Mouse (Mus musculus): ENCODE measurements around the gene Parva. TPM values are rescaled to one million over a fixed set of nuclear protein-coding genes. Genes with fewer than 3 reads are reported as not detected.

Gene Parva
- polyA plus RNA-seq, 1 experiment from 2014 or later, result 11.0 TPM

DNA sequence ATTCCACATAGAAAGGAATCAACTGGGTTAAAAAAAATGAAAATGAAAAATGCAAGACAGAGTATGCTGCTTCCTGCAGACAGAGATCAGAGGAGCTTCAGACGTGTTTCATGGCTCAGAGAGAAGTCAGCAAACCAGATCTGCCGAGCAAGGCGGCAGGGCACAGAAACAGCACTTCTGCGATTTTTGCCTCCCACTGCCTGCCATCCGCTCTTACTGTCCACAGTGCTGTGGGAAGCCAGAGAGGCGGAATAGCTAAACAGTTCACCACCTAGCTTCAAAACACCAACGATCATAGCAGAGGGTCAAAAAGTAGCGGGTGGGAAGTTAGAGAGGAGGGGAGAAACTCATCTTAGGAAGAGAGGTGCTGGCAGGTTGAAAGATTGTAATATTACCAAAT is 84.0 kb downstream of the Parva start:
- DNase-seq (ENCODE audit: low spot score), result no peak

- no peak for DNase-seq (ENCODE audit: low spot score)
Measured at GRCm38 (mm10) chr7:112512257-112512656, 85.0 kb downstream of the Parva start.

- no peak for DNase-seq (ENCODE audit: low spot score)
Measured at GRCm38 (mm10) chr7:112512895-112513294, 85.6 kb downstream of the Parva start.

DNA sequence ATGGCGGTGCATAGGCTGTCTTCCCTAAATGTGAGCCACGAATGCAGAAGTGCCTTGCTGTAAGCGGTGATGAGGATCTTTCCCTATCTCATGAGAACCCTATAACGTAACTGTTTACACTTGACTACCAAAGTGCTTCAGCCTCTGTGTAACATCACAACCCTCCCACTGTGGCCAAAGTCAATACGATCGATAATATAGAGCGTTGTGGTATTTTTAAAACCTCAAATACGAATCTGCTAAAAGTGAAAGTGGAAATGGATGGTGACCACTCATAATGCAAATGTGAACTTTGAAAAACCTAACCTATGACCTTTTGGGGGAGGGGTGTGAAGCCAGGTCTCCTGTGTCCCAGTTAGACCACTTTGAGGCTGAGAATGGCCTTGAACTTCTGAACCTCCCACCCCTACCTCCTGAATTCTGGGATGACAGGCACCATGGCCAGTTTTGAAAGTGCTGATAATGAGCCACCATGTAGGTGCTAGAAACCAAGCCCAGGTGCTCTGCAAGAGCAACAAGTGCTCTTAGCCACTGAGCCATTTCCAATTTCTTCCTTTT is 87.4 kb downstream of the Parva start:
- no peak for DNase-seq (ENCODE audit: low spot score)

DNA sequence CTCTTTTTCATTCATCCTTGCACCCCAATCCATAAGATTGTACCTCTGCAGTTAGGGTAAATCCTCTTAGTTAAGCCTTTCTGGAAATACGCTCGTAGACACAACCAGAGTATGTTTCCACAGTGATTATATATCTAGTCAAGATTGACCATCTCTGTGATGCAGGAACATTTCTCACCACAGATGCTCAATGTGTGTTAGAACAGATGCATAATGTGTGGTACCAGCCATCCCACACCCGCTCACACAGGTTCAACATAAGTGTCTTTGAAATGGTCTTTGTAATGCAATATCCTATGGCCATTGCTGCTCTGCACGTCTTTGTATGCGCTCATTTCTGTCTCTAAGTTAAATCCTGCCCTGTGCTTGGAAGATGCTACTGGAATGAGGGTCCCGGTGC is 98.2 kb downstream of the Parva start:
- no peak for DNase-seq (ENCODE audit: low spot score)

- DNase-seq (ENCODE audit: low spot score), result no peak
Measured at GRCm38 (mm10) chr7:112526226-112526625, 98.9 kb downstream of the Parva start.

DNA sequence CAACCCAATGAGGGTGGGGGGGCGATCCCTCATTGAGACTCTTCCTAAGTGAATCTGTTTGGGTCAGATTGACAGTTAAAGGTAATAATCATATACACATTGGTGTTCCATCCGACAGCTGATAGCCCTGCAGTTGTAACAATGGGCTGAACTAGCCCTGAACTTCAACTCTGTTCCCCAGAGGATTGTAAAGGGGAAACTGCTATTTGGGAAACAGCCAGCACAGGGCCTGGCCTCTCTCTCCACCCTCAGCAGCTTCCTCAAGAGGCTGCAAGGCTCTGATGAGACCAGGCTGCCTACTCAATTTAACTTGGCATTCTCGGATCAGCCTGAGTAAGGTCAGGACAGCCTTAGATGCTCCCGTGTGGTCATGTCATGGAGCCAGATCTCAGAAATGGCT is 99.9 kb downstream of the Parva start:
- DNase-seq (ENCODE audit: low spot score), result no peak

- no peak for DNase-seq (ENCODE audit: low spot score)
Measured at GRCm38 (mm10) chr7:112528059-112528458, 100.8 kb downstream of the Parva start.

DNA sequence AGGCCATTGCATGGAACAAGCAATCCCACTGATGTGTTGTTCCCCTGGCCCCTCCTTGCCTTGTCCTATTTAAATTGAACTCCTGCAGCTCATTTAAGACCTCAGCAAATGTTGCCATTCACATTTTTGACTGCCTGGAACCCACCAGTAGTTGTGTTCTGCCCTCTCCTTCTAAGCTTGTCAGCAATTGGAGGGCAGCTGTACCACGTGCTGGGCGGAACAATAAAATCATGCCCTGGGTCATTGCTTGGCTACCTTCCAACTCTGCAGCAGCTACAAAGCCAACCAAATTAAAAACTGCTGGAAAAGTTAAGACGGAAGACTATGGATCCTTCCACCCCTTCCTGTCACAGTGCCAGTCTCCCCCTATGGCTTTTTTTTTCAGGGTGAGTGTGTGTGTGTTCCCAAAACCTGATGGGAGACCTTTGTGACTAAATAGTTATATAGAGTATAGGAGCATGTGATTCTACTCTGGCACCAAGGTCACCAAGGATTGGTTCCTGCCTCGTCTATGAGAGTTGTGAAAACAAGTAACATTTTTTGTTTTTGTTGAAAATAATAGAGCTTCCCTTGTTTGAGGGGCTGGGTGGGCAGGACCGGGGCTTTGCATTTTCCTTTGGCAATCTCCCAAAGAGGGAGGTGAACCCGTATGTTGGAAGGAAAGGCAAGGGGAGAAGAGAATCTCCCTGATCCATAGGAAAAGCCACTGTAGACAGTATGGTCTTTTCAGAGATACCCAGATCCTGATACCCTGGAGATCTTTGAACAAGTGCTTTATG is 101.5 kb downstream of the Parva start:
- no peak for DNase-seq (ENCODE audit: low spot score)

DNA sequence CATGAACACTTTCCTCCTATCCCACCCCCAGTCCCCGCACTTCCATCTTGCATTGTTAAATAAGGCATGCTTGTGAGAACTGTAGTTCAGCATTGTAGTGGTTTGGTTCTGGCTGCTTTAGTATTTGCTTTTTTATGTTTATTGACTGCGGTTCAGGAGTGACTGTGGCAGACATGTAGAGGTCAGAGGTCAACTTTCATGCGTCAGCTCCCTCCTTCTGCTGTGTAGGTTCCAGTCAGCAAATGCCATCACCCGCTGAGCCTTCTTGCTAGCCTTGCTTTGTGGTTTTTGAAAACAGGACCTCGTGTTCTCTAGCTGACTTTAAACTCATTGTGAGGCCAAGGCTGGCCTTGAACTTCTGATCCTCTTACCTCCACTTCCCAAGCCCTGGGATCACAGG is 103.6 kb downstream of the Parva start:
- no peak for DNase-seq (ENCODE audit: low spot score)

GRCm38 (mm10) chr7:112534148-112534547 is 106.8 kb downstream of the Parva start:
- DNase-seq (ENCODE audit: low spot score), result no peak

DNA sequence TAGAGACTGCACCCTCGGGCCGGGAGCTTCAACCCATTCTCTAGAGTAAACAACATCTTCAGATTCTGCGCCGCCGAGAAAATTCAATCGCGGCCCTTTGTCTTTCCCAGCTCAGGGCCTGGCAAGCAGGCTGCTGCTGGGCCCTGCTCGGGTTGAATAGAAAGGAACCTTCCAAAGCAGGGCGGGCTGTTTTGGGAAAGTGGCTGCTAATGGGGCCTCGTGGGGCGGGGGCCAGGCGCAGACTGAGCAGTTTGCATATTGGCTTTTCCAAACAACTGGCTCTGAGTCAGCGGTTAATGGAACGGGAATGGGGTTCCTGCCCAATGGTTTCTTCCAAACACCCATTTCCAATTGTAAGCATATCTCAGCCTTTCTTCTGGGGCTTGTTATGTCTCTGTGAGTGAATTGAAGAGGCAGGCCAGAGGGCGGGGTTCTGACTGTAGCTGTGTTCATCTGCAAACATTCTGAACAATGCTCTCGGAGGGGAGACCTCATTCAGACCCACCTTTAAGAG is 108.2 kb downstream of the Parva start:
- no peak for DNase-seq (ENCODE audit: low spot score)

DNA sequence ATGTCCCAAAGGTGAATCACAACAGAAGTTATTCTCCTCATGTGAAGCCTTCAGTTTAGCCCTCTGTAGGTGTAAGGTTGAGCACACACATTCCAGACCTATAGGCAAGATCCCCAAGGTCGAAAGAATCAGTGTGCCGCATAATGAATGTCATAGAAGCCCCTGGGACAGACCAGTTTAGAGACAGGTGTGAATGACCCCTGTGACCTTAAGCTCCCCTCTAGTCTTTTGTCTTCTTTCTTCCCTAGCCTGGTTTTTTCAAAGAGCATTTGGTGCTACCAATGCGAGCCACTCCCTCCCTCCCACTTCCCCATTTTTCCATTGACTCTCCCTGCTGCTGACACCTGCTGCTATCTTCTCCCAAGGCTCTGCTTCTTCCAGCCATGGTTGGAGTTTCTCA is 121.8 kb downstream of the Parva start:
- no peak for DNase-seq (ENCODE audit: low spot score)

DNA sequence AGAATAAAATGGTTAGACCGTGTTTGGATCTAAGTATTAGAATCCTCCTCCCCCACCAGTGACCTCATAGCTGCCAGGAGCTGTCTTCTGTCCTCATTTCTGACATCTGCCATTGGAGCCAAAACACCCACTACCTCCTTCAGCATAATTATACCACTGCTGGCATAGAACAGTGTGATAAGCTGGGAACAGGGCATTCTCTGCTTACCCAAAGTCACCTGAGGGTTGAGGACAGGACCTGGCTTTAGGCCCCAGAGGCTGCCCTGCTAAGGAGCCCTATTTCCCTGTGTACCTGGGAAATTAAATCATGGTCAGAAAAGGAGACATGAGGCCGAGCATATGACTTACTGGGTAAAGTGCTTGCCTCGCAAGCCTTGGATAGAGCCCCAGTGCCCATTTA is 134.2 kb downstream of the Parva start:
- DNase-seq (ENCODE audit: low spot score), result no peak

- DNase-seq (ENCODE audit: low spot score), result no peak
Measured at GRCm38 (mm10) chr7:112567004-112567403, 139.7 kb downstream of the Parva start.

GRCm38 (mm10) chr7:112568961-112569360 is 141.7 kb downstream of the Parva start:
- no peak for DNase-seq (ENCODE audit: low spot score)

DNA sequence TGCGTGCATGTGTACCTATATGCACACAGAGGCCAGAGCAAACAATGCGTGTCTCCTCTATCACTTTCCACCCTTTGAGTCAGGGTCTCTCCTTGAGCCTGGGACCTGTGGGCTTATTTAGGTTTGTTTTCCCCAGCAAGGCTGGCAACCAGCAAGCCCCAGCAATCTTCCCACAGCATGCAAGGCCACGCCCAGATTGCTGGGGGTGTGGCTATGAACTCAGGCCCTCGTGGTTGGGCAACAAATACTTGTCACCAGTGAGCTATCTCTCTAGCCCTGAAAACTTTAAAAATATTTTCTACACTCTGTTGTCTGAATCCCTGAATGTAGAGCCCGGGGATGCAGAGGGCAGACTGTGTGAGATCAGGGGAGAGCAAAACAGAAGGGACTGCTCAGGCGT is 154.3 kb downstream of the Parva start:
- DNase-seq (ENCODE audit: low spot score), result no peak

DNA sequence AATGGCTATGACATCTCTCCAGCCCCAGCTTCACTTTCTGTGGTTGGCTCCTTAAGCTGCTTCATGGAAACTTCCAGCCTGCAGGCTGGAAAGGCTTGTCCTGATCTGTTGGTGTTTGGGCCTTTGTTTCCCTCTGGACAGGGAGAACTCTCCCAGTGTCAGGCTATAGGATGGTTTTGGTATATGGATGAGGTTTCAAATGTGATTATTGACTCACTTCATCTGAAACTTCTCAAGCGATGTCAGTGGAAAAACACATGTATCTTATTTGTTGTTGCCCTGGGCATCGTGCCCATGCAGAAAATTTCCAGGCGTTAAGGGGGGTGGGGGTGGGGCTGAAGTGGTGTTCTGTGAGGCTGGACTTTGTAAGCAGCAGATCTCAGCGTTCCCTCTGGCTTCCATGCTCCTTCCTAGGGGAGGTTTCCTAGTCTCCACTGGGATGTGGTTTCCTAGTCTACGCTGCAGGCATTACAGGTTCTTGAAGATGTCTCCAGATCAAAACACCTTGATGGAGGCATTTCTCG is 155.6 kb downstream of the Parva start:
- DNase-seq (ENCODE audit: low spot score), result no peak

DNA sequence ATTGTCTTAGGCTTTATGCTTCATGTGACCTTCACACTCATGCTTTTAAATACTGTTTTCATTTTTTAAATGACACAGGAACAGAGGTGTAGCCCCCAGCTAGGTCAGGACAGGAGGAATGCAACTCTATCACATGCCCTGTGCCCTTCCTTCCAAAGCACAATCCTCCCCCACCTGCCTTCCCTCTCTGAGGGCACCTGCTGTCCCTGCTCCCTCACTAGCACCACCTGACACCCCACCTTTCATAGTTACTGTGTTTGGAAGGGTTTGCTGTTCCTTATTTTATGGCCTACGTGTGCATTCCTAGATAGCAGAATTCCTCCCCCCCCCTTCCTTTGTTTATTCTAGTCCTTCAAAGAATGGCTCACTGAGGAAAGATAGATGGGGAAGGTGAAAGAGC is 160.1 kb downstream of the Parva start:
- DNase-seq (ENCODE audit: low spot score), result no peak

DNA sequence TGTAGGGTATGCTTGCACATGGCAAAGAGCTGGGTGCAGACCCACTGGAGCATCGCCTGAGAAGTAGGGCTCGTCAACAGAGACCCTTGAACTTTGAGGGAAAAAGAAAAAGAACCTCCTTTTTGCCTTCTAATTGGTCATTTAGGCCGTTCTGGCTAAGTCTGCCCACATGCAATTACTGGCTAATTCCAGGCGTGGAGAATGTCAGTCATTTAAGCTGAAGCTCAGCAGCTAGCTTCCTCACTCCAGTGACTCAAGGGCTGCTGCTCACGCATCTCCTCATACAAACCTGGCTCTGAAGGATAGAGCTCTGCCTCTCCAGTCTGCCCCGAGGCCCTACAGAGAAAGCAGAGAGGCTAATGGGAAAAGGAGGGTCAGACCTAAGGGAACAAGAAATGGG is 162.2 kb downstream of the Parva start:
- DNase-seq (ENCODE audit: low spot score), result no peak

GRCm38 (mm10) chr7:112593586-112593985 is 166.3 kb downstream of the Parva start:
- DNase-seq (ENCODE audit: low spot score), result no peak

DNA sequence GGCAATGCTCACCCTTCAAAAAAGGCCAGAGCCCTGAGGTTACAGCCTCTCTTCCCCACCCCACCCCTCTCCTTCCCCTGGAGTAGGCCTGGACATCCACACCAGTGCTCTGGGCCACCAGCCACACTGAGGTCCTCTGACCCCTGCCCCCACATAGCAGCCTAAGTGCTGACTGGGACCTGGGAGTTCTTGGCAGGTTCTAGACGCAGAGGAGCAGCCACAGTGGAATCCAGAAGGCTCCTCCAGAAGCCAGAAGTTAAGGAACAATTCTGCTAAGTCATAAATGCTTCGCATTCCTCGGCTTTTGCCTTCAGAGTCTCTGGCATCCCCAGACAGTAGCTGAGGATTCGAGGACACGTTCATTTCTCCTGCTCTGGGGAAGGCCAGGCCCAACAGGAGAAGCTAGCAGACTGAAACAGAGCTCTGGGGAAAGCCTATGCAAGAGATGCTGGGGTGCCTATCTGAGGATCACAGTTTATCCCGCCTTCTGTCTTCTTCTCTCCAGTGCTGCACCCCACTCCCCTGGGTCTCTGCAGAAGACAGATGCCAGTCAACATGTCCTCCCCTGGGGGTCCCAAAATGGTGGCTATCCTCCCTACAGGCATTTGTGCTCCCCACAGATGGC is 168.0 kb downstream of the Parva start:
- DNase-seq (ENCODE audit: low spot score), result no peak
